Mouse (Mus musculus): ENCODE results near the gene Gramd1a. TPM values are rescaled to one million over a fixed set of nuclear protein-coding genes. Genes with fewer than 3 reads are reported as not detected.

Gramd1a gene
- total RNA-seq, 1 experiment from 2014 or later = 187 TPM

GRCm38 (mm10) chr7:31153536-31154320 is 2.0 kb downstream of the Gramd1a start:
- ATAC-seq (ENCODE audit: extremely low read depth, insufficient number of reproducible peaks, low FRiP score, poor library complexity, severe bottlenecking) = no peak

- ATAC-seq (ENCODE audit: extremely low read depth, insufficient number of reproducible peaks, low FRiP score, poor library complexity, severe bottlenecking) = no peak
These were observed 4.1 kb downstream of the Gramd1a start for GRCm38 (mm10) chr7:31151301-31152241.

GRCm38 (mm10) chr7:31150566-31151300 is 5.0 kb downstream of the Gramd1a start:
- ATAC-seq (ENCODE audit: extremely low read depth, insufficient number of reproducible peaks, low FRiP score, poor library complexity, severe bottlenecking) = peak; percentile 27; the same call in 1 of the 2 replicates

GRCm38 (mm10) chr7:31149751-31150565 is 5.7 kb downstream of the Gramd1a start:
- no peak for ATAC-seq (ENCODE audit: extremely low read depth, insufficient number of reproducible peaks, low FRiP score, poor library complexity, severe bottlenecking)

- ATAC-seq (ENCODE audit: extremely low read depth, insufficient number of reproducible peaks, low FRiP score, poor library complexity, severe bottlenecking) = no peak
These were observed 6.4 kb downstream of the Gramd1a start for GRCm38 (mm10) chr7:31149271-31149670.

GRCm38 (mm10) chr7:31148756-31149155 is 6.9 kb downstream of the Gramd1a start:
- peak; percentile 78 for ATAC-seq (ENCODE audit: extremely low read depth, insufficient number of reproducible peaks, low FRiP score, poor library complexity, severe bottlenecking)

GRCm38 (mm10) chr7:31148086-31148485 is 7.6 kb downstream of the Gramd1a start:
- ATAC-seq (ENCODE audit: extremely low read depth, insufficient number of reproducible peaks, low FRiP score, poor library complexity, severe bottlenecking) = no peak

- ATAC-seq (ENCODE audit: extremely low read depth, insufficient number of reproducible peaks, low FRiP score, poor library complexity, severe bottlenecking) = no peak
These were observed 10.0 kb downstream of the Gramd1a start for GRCm38 (mm10) chr7:31145596-31146160.

GRCm38 (mm10) chr7:31144886-31145285 is 10.8 kb downstream of the Gramd1a start:
- ATAC-seq (ENCODE audit: extremely low read depth, insufficient number of reproducible peaks, low FRiP score, poor library complexity, severe bottlenecking) = no peak

GRCm38 (mm10) chr7:31140941-31141340 is 14.8 kb downstream of the Gramd1a start:
- no peak for ATAC-seq (ENCODE audit: extremely low read depth, insufficient number of reproducible peaks, low FRiP score, poor library complexity, severe bottlenecking)

GRCm38 (mm10) chr7:31140302-31140701 is 15.4 kb downstream of the Gramd1a start:
- no peak for ATAC-seq (ENCODE audit: extremely low read depth, insufficient number of reproducible peaks, low FRiP score, poor library complexity, severe bottlenecking)

GRCm38 (mm10) chr7:31139765-31140164 is 15.9 kb downstream of the Gramd1a start:
- ATAC-seq (ENCODE audit: extremely low read depth, insufficient number of reproducible peaks, low FRiP score, poor library complexity, severe bottlenecking) = peak; percentile 78

- no peak for ATAC-seq (ENCODE audit: extremely low read depth, insufficient number of reproducible peaks, low FRiP score, poor library complexity, severe bottlenecking)
These were observed 20.0 kb downstream of the Gramd1a start for GRCm38 (mm10) chr7:31135717-31136116.

- ATAC-seq (ENCODE audit: extremely low read depth, insufficient number of reproducible peaks, low FRiP score, poor library complexity, severe bottlenecking) = no peak
These were observed 23.8 kb downstream of the Gramd1a start for GRCm38 (mm10) chr7:31131866-31132265.

GRCm38 (mm10) chr7:31130841-31131240 is 24.9 kb downstream of the Gramd1a start:
- peak; percentile 61; the same call in 1 of the 2 replicates for ATAC-seq (ENCODE audit: extremely low read depth, insufficient number of reproducible peaks, low FRiP score, poor library complexity, severe bottlenecking)

- ATAC-seq (ENCODE audit: extremely low read depth, insufficient number of reproducible peaks, low FRiP score, poor library complexity, severe bottlenecking) = no peak
These were observed 25.5 kb downstream of the Gramd1a start for GRCm38 (mm10) chr7:31130197-31130596.

GRCm38 (mm10) chr7:31128157-31128705 is 27.5 kb downstream of the Gramd1a start:
- no peak for ATAC-seq (ENCODE audit: extremely low read depth, insufficient number of reproducible peaks, low FRiP score, poor library complexity, severe bottlenecking)
